8 mouse cellular contexts compared by ENCODE assay signal in genomic region chr2:32351471-32351961, GRCm38 (mm10). TPM values are rescaled to one million over a fixed set of nuclear protein-coding genes. Genes with fewer than 3 reads are reported as not detected.
DNase-seq lines count a peak whose midpoint lies in the region; ATAC-seq and TF ChIP-seq lines count a peak whose summit lies in the region.

No protein-coding gene starts in this region.

- H3K9ac ChIP-seq in liver, embryonic 12.5 days, result no peak overlapping the region
- no peak overlapping the region for H3K9ac ChIP-seq in liver, postnatal 0 days (replicated peaks)

- WGBS in liver, embryonic 12.5 days (ENCODE audit: insufficient replicate concordance), result 32% methylated on average over 9 of the region's 9 CpGs
- WGBS in liver, postnatal 0 days (ENCODE audit: insufficient replicate concordance), result 42% methylated on average over 9 of the region's 9 CpGs
- 57% methylated on average over 9 of the region's 9 CpGs for WGBS in embryonic facial prominence, embryonic 10.5 days

- H3K27ac ChIP-seq in liver, embryonic 12.5 days, result no peak overlapping the region
- no peak overlapping the region for H3K27ac ChIP-seq in liver, postnatal 0 days (ENCODE audit: low read depth)
- peak overlapping the region; percentile 89 for H3K27ac ChIP-seq in embryonic facial prominence, embryonic 10.5 days (replicated peaks)

- no peak for DNase-seq in liver, postnatal 0 days
- no peak for DNase-seq in embryonic facial prominence, embryonic 10.5 days (ENCODE audit: low spot score)
- peak; percentile 37 for DNase-seq in induced T-regulatory cell, adult 2 months (ENCODE audit: low read depth)
- DNase-seq in right cerebral cortex, postnatal 10 days (ENCODE audit: low spot score in 2 of 2), result peak; percentile 60 to 70
- no peak for DNase-seq in spleen, adult 12 weeks (ENCODE audit: low spot score)
- no peak for DNase-seq in frontal cortex, postnatal 25 days (ENCODE audit: low spot score in 2 of 2)
- no peak for DNase-seq in layer of hippocampus, adult 18-20 months (ENCODE audit: low spot score in 2 of 2)

- TF ChIP-seq CTCF in liver, postnatal 0 days (IDR thresholded peaks at IDR 0.05; ENCODE audit: low read depth), result no peak

- TF ChIP-seq EP300 in liver, postnatal 0 days (IDR thresholded peaks at IDR 0.05; ENCODE audit: low read depth), result no peak

- H3K4me1 ChIP-seq in liver, embryonic 12.5 days, result peaks cover 26% of the 10 kb centered on the region
- peaks cover 16% of the 10 kb centered on the region for H3K4me1 ChIP-seq in liver, postnatal 0 days (ENCODE audit: insufficient read depth)
- peaks cover 48% of the 10 kb centered on the region for H3K4me1 ChIP-seq in embryonic facial prominence, embryonic 10.5 days

- no peaks in the 10 kb centered on the region for H3K36me3 ChIP-seq in liver, embryonic 12.5 days
- H3K36me3 ChIP-seq in liver, postnatal 0 days (replicated peaks; ENCODE audit: insufficient read depth, low read length), result no peaks in the 10 kb centered on the region
- peaks cover 36% of the 10 kb centered on the region for H3K36me3 ChIP-seq in embryonic facial prominence, embryonic 10.5 days (replicated peaks)

- H3K27me3 ChIP-seq in liver, embryonic 12.5 days (replicated peaks), result peaks cover 61% of the 10 kb centered on the region
- H3K27me3 ChIP-seq in liver, postnatal 0 days (ENCODE audit: insufficient read depth, low read length), result peaks cover 22% of the 10 kb centered on the region
- peaks cover 21% of the 10 kb centered on the region for H3K27me3 ChIP-seq in embryonic facial prominence, embryonic 10.5 days (replicated peaks; ENCODE audit: low read depth, poor library complexity, severe bottlenecking)

- no peaks in the 10 kb centered on the region for H3K9me3 ChIP-seq in liver, embryonic 12.5 days (replicated peaks)
- no peaks in the 10 kb centered on the region for H3K9me3 ChIP-seq in liver, postnatal 0 days (ENCODE audit: low read length)
- H3K9me3 ChIP-seq in embryonic facial prominence, embryonic 10.5 days, result no peaks in the 10 kb centered on the region

- H3K4me2 ChIP-seq in liver, embryonic 12.5 days, result no peak overlapping the region
- no peak overlapping the region for H3K4me2 ChIP-seq in liver, postnatal 0 days (ENCODE audit: low read depth, low read length)

- ATAC-seq in liver, embryonic 12.5 days, result no peak; the same call in 1 of the 2 replicates
- no peak for ATAC-seq in liver, postnatal 0 days

- 0 out of 2 replicates have a peak overlapping the region, but pooled peaks have one; percentile 56 for H3K4me3 ChIP-seq in liver, embryonic 12.5 days
- H3K4me3 ChIP-seq in liver, postnatal 0 days (ENCODE audit: low read depth, low read length), result no peak overlapping the region
- peak overlapping the region; percentile 79 for H3K4me3 ChIP-seq in embryonic facial prominence, embryonic 10.5 days

RNA-seq across cellular contexts. Expression of gene Ciz1, which starts 0.6 kb away (rescaled TPM):
- polyA plus RNA-seq in liver, embryonic 12.5 days (2016; fragmentation: Nextera tagmentation; extraction: Ambion mirVana), result 24.8 and 27.1 TPM in 2 replicates
- polyA plus RNA-seq in liver, postnatal 0 days (2015; fragmentation: Nextera tagmentation; extraction: Ambion mirVana), result 9.0 and 9.9 TPM in 2 replicates
- polyA plus RNA-seq in embryonic facial prominence, embryonic 10.5 days (2016; fragmentation: Nextera tagmentation; extraction: Ambion mirVana), result 65.8 and 66.4 TPM in 2 replicates
- 10 to 100 TPM; 69.3 to 77.0 TPM for total RNA-seq in layer of hippocampus, adult 18-20 months (2021)

RNA-seq across cellular contexts. Expression of gene Dnm1, which starts 1.6 kb away (rescaled TPM):
- 2.4 and 3.1 TPM in 2 replicates for polyA plus RNA-seq in liver, embryonic 12.5 days (2016; fragmentation: Nextera tagmentation; extraction: Ambion mirVana)
- 0.06 and 0.25 TPM in 2 replicates for polyA plus RNA-seq in liver, postnatal 0 days (2015; fragmentation: Nextera tagmentation; extraction: Ambion mirVana)
- polyA plus RNA-seq in embryonic facial prominence, embryonic 10.5 days (2016; fragmentation: Nextera tagmentation; extraction: Ambion mirVana), result 20.7 and 23.5 TPM in 2 replicates
- total RNA-seq in layer of hippocampus, adult 18-20 months (2021), result 1,000 to 10,000 TPM; 1,288 to 1,307 TPM

RNA-seq across cellular contexts. Expression of gene 1110008P14Rik, which starts 30.2 kb away (rescaled TPM):
- polyA plus RNA-seq in liver, embryonic 12.5 days (2016; fragmentation: Nextera tagmentation; extraction: Ambion mirVana), result 36.2 and 40.6 TPM in 2 replicates
- 30.1 and 32.2 TPM in 2 replicates for polyA plus RNA-seq in liver, postnatal 0 days (2015; fragmentation: Nextera tagmentation; extraction: Ambion mirVana)
- polyA plus RNA-seq in embryonic facial prominence, embryonic 10.5 days (2016; fragmentation: Nextera tagmentation; extraction: Ambion mirVana), result 35.0 and 39.3 TPM in 2 replicates
- total RNA-seq in layer of hippocampus, adult 18-20 months (2021), result 100 to 1,000 TPM; 153 to 155 TPM

RNA-seq across cellular contexts. Expression of gene Lcn2, which starts 36.5 kb away (rescaled TPM):
- 15.2 and 17.7 TPM in 2 replicates for polyA plus RNA-seq in liver, embryonic 12.5 days (2016; fragmentation: Nextera tagmentation; extraction: Ambion mirVana)
- 411 and 419 TPM in 2 replicates for polyA plus RNA-seq in liver, postnatal 0 days (2015; fragmentation: Nextera tagmentation; extraction: Ambion mirVana)
- polyA plus RNA-seq in embryonic facial prominence, embryonic 10.5 days (2016; fragmentation: Nextera tagmentation; extraction: Ambion mirVana), result not detected in 2 replicates
- under 1 TPM in 1 of 2 experiments, not detected in 1; 0.51 TPM for total RNA-seq in layer of hippocampus, adult 18-20 months (2021)

RNA-seq across cellular contexts. Expression of gene Ptges2, which starts 44.2 kb away (rescaled TPM):
- 19.3 and 21.1 TPM in 2 replicates for polyA plus RNA-seq in liver, embryonic 12.5 days (2016; fragmentation: Nextera tagmentation; extraction: Ambion mirVana)
- 13.8 and 15.7 TPM in 2 replicates for polyA plus RNA-seq in liver, postnatal 0 days (2015; fragmentation: Nextera tagmentation; extraction: Ambion mirVana)
- 32.2 and 32.5 TPM in 2 replicates for polyA plus RNA-seq in embryonic facial prominence, embryonic 10.5 days (2016; fragmentation: Nextera tagmentation; extraction: Ambion mirVana)
- total RNA-seq in layer of hippocampus, adult 18-20 months (2021), result 10 to 100 TPM; 35.1 to 41.4 TPM

Comparison
In these comparisons a context has a peak if more than half of its experiments do, and no peak if none do; other contexts are left out.
1. DNase-seq: peak in induced T-regulatory cell, adult 2 months (single experiment) and right cerebral cortex, postnatal 10 days (2 of 2); none in liver, postnatal 0 days (single experiment), embryonic facial prominence, embryonic 10.5 days (single experiment), spleen, adult 12 weeks (single experiment), frontal cortex, postnatal 25 days (0 of 2) and layer of hippocampus, adult 18-20 months (0 of 2).